Mouse (Mus musculus) thymus, postnatal 25 days (tissue): ENCODE measurements around the gene Agbl3.

ENCODE experiments used
- DNase-seq: peaks from one replicate; pipeline ENCODE4 v3.0.0; 2022

The Agbl3 gene

DNA sequence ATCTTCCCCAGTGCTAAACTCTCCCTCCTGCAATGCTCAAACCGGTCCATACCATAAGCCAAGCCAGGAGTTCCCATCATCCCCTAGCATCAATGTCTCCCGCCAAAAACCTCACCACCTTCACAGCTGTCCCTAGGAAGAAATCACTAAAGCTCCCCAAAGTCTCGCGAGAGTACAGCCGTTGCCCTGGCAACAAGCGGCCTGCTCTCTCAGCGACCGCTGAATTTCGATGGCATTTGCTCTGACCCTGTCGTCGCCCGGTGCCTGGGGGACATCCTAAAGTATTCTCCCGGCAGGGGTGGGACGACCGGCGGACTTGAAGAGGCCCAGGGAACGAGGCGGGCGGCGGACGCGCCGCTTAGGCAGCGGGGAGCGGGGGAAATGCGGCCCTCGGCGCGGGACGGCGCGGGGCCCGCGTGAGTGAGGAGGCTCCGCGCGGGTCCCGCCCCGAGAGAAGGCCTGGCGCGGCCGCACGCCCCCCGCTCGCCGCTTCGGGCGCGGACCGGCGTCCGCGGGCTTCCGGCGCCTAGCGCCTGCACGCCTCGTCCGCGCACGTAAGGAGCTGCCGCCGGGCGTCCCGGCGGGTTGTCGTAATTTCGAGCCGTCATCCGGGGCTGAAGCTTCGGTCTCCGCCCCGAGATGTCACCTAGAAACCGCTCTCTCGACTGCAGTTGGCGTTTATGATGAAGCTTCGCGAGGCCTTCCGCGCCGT, at the start of gene Agbl3:
TSS of gene Agbl3 (plus strand) at position 202 of the 712 bp plus-strand sequence.
- peak; percentile 97 for DNase-seq

DNA sequence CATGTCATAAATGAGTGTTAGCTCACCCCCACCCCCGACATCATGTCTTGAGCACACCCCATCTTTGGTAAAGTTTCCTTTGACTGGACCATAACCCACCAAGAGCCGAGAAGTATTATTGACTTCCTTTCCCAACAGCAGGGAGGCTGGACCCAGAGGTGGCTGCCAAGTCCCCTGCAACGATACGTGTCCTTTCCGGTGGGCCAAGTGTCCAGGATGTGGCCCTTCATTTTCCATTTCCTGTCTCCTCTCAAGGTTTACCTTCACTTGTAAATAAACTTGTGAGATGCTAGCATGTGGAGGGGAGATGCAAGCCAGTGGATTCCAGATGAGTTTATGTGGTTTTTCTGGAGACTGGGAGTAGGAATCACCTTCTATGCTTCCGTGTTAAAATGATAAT, 49.2 kb upstream of the Agbl3 start:
- no peak for DNase-seq

DNA sequence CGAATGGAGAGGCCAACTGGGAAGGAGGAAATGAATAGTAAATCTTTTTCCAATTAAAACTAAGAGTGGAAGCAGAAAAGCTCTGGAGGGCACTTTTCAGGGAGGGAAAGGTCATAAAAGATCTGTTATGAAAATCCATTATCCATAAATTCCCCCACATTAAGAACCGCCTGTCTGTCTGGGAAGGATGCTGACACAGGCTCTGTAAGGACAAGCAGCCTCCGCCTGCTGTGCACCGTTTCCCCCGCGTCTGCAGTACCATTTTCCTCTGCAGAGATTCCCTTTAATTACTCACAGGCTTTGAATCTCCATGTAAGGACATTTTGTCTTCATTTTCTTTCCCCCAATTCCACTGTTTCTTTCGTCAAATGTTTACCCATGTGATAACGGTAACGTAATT, 48.7 kb upstream of the Agbl3 start:
- no peak for DNase-seq

DNA sequence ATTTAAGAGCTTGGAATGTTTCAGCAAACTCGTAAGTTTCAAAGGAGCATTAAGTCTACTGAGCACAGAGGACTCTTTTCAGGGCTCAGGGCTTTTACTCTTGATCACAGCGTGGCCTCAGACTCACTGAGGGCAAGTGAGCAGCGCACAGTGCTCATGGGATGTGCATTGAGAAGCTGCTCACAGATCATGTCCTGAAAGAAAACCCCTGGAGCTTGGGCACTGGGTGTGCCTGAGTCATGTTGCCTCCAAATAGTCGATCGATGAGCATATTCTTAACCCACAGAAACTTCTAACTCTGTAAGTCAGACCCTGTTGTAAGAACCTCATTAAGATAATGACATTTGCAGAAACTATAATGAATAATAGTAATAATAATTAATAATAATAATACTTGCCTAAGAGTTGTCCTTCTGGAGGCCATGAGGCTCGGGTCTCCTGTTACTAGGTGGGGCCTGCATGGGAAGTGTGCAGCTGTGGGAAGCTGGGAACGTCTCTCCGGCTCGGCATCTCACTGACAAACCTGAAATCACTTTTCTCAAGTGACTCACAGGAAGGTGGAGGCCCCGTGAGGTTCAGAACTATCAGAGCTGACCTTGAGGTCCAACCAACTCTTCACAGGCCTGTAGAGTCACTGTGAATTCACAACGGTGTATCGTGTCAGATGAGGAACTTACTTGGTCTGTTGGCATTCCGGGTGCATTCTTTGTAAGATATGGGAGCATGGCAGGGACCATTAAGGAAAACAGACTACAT, 45.1 kb upstream of the Agbl3 start:
- no peak for DNase-seq

DNA sequence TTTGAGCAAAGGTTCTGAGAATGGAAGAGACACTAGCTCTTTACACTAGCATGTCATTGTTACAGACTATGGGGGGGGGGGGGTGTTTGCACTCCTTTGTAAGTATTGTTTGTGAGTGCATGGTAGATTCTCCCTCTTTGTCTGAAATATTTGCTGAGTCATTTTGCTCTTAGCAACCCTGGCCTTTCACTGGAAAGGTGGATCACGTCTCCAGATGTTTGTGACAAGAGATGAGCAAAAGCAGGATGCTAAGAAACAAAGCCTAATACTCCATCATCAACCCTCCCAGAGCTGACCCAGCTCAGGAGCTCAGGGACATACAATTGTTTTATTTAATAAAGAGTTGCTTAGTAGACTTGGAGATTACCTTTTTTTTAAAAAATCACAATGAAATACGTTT, 43.3 kb upstream of the Agbl3 start:
- DNase-seq, result no peak

DNA sequence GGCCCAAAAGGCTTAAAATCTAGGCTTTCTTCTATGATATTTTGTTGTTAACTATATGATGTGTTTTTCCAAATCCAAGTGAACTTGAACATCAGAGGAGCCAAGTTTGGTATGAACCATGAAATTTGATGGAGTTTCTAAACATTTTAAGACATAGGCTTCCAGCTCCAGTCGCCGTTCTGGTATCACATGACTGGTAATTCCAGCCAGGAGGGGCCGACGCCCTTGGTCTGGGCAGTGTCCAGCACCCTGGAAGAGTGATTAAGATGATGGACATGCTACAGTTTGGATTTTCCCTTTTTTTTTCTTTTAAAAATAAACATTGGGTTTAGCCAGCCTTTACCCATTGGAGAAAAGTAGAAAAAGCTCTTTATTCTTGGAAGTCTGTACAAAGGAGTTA, 36.3 kb upstream of the Agbl3 start:
- no peak for DNase-seq

DNA sequence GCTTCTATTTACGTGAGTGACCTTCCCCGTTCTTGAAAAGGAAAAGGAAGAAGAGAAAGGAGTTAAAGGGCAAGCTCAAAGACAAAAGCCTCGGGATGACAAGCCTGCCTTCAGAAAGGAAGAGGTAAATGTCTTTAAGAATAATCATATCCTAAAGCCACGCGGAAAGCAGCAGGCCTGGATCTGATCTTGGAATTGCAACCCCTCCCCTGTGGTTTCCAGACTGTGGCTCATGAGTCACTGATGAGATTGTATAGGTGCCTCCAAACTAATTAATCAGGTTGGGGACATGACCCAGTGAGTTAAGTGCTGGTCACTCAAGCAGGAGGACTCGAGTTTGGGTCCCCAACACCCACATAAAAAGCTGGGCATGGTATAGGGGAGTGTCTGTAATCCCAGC, 32.4 kb upstream of the Agbl3 start:
- no peak for DNase-seq

DNA sequence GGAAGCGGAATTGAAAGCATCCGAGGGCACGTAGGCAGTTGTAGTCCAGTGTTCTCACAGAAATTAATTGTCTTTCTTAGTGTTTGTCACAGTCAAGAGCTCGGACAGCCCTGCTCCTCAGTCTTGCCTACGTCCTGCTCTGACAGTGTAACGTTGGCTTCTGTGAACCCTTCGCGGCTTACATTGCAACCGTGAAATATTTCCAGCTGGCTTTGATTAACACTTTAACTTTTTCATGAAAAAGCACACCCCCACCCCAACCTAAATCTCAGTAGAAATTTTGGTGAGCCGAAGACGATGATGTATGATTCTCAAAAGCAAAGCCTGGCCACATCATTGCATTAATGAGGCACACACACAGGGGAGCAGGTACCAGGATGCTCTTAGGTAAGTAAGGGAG, 31.7 kb upstream of the Agbl3 start:
- no peak for DNase-seq

DNA sequence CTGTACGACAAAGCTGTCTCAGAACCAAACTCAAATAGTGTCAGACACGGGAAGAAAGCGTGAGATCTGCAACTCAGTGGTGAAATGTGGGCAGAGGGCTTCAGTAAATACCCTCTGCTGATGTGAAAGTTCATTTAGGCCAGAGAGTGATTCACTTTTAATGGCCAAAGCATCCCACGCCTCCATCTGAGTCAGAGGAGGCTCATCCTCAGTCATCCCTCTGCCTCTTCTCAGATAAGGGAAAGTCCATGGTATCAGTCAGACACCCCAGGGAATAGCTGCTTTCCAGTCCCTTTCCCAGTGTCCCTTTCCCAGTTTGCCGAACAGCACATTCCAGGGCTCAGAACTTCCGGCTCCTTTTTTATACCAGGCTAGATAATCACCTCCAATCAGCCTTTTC, 30.7 kb upstream of the Agbl3 start:
- DNase-seq, result no peak

DNA sequence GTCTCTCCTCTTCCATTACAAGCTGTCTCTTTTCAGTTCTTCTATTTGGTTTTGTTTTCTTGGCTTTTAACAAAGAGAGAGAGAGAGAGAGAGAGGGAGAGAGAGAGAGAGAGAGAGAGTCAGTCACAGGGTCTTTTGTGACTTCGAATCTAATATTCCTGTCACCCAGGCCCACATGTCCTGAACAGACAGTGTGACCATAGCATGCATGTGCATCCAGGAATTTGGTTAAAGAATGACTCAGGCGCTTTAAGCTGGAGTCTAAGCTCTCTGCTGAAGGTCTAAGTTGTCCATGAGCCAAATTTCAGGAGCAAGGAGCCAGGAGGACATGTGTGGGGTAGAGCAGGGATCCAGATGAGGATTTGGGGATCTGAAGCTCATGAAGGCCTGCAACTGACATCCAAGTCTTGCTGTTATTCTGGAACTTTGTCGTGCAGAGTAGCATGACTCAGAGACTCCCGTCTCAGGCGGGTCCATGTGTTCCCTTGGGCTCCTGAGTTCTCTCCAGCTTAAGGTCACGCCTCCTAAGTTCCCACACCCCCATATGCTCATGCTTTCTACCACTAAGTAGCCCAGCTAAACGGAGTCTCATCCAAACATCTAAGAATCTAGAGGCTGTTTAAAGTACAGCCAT, 29.6 kb upstream of the Agbl3 start:
- DNase-seq, result no peak

DNA sequence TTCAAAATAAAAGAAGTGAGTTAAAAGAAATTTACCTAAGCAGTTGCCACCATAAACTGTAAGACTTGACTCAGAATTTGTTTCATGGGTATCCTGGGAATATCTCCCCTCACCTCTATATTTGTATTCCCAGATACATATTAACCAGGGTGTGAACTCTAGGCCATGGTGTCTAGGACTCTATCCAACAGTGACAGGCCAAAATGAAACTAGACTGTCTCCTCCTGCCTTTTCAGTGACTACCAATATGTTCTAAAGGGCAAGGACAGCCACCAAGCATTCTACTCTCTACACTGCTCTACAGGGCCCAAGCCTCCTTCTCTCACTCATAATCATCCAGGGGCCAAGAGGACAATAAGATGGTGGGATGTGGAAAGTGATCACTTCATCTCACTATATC, 28.6 kb upstream of the Agbl3 start:
- DNase-seq, result no peak

DNA sequence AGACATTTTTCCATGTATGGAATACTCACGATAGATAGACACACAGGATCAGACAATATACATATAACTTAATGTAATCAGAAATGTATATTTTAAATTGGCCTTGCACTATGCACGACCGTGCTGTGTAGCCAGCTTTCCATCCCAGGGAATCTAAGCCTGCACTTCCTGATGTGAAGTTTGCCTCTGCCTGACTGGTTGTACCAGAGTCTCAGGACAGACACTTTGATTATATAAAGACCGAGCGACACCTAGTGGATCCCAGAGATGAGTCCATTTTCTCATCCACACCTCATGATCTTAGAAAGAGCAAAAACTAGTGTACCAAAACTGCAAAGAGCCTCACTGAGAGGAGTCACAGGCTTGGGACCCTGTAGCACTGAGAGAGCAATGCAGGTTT, 25.8 kb upstream of the Agbl3 start:
- DNase-seq, result peak; percentile 23

DNA sequence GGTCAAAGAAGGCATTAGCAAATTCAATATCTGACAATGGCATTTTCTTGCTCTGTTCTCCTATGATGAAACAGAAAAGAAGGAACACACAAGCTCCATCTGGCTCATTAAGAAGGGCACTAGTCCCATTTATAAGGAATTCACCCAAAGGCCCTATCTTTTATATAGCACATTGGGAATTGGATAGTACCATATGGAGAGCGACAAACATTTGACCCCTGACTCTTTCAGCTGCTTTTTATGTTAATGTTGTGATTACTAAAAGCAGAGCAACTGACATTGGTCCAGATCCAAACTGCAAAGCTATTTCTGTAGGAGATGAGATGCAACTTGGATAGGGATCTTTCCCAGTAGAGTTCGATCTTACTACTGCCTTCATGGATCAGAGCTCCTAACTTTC, 21.9 kb upstream of the Agbl3 start:
- DNase-seq, result no peak

DNA sequence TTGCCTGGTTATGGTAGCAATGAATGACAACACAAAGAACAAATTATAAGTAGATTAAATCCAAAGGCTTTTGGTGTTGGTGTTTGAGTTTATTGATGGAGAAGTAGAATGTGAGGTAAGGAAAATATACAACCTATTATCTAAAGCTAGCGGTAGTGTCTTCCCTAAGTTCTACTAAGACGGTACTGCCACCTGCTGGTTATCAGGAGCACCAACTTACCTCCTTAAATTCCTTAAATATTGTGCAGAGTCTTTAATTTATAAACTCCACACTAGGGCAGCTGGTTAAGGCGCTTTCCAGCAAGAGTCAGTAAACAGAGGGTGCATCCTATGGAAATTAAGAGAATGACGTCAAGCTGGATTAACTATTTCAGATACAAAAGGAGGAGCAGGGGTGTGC, 20.2 kb upstream of the Agbl3 start:
- DNase-seq, result peak; percentile 33

DNA sequence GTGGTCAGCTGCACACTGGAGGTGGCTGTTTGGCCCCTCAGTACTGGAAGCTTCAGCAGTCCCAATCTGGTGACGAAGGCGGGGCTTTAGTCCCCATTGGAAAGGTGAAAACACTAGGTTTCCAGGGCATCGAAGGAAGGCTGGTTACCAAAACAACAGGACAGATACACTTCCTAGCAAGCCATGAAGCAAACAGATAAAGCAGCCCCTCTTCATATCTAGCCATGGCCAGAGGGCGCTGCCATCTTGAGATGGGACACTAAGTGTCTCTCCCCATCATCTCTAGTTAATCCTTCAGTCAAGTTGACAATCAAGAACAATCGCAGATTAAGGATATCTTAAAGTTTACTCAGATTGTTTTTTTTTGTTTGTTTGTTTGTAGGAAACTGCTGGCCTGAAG, 14.5 kb upstream of the Agbl3 start:
- DNase-seq, result no peak

DNA sequence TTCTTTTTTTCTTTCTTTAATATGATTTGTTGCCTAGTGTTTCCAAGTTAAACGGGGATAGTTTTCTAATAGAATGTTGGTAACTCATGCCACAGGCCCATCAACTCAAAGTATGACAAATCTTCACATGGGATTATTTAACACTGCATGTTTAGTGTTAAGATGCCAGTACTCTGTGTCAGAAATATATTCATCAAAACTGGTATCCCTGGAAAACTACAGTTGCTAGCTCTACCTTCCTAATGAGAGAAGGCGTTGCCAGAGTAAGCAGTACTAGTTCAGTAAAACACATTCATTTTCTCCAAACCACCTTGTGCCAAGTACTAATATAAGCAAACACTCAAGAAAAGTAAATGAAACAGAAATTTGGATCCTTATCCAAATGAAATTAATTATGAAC, 10.2 kb upstream of the Agbl3 start:
- DNase-seq, result no peak

DNA sequence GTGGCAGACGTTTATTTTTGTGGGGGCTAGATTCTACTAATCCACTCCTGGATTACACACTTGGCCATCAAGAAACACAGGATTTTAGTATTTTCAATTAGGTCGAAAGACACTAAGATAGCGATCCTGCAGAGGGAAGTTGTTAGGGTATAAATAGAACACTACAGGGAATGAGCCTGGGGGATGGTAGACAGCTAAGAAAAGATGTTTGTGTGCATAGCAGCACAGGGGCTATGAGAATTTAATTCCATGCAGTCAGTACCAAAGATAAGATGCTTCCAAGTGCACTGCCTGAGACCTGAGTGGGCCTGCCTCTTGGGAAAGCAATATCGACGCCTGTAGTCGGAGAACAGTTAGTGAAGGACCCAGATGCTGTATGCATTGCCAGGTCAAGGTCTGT, 9.7 kb upstream of the Agbl3 start:
- no peak for DNase-seq

DNA sequence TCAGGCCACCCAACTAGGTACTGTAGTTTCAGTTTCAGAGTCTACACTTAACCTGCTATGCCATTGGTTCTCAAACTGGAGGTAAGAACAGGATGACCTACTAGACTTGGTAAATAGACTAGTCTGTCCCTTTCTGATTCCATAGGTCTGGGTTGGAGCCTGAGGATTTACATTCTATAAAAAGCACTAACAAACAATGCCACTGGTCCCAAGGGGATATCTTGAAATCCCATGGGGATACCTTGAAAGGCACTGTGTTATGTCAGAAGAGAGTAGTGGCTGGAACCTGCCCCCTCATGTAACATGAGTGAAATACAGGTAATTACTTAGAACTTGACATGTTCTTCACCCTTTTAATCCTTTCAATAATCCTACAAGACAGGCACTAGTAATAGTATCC, 3.8 kb upstream of the Agbl3 start:
- DNase-seq, result no peak

DNA sequence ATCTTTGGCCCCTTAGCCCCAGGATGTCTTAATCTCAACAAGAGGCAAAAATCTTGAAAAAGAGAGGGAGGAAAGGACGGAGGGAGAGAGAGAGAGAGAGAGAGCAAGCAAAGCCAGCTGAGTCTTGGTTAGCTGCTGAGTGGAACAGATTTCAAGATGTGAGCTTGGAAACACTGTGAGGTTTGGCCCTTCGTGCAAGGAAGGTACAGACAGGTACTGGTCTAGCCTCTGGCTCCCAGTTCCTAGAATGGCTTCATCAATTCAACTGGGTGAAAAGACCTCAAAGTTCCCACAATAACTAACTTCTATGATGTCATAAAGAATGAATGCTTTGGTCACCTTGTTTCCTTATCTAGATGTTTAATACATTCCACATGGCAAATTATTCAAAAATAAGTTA, 3.1 kb upstream of the Agbl3 start:
- DNase-seq, result no peak

DNA sequence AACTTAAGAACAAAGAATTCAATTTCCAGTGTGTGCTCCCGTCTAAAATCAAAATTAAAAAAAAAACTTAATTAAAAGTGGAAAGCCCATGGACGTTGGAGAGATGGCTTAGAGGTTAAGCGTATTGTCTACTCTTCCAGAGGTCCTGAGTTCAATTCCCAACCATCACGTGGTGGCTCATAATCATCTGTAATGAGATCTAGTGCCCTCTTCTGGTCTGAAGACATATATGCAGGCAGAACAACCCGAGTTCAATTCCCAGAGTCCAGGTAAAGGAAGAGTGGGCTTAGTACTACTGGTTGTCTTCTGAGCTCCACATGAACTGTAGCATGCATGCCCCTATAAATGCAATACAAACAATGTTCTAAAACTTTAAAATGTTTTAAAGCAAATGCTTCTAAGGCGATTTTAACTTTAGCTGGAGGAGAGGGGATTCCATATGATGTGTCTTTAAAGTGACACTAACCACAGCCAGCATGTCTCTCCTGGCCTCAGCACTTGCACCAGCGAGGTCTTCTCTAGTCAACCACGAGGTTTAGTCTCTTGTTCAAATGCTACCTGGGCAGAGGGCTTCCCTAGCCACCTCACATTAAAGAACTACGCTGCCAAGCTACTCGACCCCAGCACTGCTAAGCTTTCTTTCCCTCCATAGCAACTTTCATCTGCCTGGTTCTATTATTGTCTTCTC, 2.1 kb upstream of the Agbl3 start:
- no peak for DNase-seq

DNA sequence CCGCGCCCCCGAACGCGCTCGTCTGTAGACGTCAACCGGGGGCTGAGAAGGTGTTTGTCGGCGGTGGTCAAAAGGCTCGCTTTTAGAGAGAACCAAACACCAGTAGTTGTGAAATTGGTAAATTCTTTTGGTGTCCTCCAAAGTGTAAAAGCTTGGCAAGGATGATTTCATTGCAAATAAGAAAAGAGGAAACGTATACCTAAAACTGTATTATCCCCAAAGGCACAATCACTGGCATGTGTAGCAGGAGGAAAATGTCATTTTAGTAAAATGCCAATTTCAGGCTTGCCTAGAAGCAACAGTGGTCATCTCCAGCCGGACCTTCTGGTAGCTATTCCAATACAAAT, 684 bp downstream of the Agbl3 start:
- no peak for DNase-seq

DNA sequence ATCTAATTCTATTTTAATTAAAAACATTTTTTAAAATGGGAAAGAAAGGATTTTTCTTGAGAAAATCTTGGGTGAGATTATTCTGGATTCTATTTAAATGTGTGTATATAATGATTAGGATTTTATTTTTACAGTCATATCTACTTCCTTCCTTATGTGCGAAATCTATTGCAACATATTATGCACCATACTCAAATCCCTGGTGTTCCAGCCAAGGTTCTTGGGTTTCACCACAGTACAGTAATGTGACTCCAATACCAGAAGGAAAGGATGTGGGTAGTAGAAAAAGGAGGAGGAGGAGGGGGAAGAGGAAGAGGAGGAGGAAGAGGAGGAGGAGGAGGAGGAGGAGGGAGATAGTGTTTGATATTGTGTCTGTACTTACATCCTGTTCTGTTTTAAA, 2.3 kb downstream of the Agbl3 start:
- no peak for DNase-seq

DNA sequence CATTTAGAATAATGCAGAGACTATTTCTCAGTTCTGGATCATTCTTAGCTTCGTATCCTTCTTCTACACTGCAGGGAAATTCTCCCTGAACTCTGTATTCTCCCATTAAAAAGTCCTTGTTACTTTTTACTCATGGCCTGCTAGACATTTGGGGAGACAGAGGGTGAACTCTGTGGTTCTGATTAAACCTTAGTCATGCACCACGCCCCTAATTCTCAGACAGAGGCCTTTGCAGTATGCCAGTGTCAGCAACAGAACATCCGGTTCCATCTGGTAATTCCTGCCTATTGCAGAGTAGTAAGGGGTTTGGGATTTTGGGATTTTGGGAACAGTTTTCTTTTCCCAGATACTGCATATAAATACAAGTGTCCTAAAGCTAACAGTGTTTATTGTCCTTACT, 16.6 kb downstream of the Agbl3 start:
- DNase-seq, result no peak

DNA sequence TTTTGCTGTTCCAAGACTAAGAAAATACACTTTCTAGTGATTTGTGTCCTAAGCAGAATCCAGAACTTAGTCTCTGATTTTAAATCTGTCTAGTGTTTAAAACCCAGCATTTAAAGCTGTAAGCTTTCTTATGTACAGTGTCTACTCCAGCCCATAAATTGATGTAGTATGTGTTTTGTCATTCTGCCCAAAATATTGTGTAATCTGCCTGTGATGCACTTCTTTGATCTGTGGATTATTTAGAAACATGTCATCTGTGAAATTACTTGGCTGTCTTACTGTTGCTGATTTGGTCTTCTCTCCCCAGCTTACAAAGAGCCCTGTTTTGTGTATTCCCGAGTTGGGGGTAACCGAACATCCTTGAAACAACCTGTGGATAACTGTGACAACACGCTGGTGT, 17.7 kb downstream of the Agbl3 start:
- no peak for DNase-seq
